Mouse (Mus musculus) heart, postnatal 4 days (tissue): ENCODE results near the gene Irx6. TPM values are rescaled to one million over a fixed set of nuclear protein-coding genes. Genes with fewer than 3 reads are reported as not detected.
A peak's percentile ranks its signal among the peaks of the same experiment; 100 is the strongest.

Source experiments
- DNase-seq: peaks from one replicate; pipeline ENCODE4 v3.0.0; 2021
- total RNA-seq, 2 experiments: library from RNA; stranded (reverse); gene quantifications; 2 replicates each; pipeline ENCODE4 v1.2.3; 2021

Irx6 gene
- total RNA-seq, 2 experiments from 2014 or later: not detected

GRCm38 (mm10) chr8:92721936-92722321 is 47.8 kb downstream of the Irx6 start:
- no peak for DNase-seq

- DNase-seq: peak; percentile 23
Measured at GRCm38 (mm10) chr8:92723320-92723719, 49.2 kb downstream of the Irx6 start.

GRCm38 (mm10) chr8:92723947-92724346 is 49.9 kb downstream of the Irx6 start:
- peak; percentile 54 for DNase-seq

- DNase-seq: no peak
Measured at GRCm38 (mm10) chr8:92724359-92724758, 50.3 kb downstream of the Irx6 start.

Other genes starting within 250 kb of the Irx6 start
- gene Mmp2, start 153.0 kb downstream of the Irx6 start, total RNA-seq: 100 to 1,000 TPM; 140 to 153 TPM
- 1 to 10 TPM; 1.9 to 2.8 TPM for gene Lpcat2, start 181.1 kb downstream of the Irx6 start, total RNA-seq
- gene Capns2, start 227.1 kb downstream of the Irx6 start, total RNA-seq: under 1 TPM; 0.26 to 0.45 TPM